Mouse (Mus musculus) bone marrow macrophage, adult 2 months (primary cell): Measurements from ENCODE around the gene Sbk3.

Experiments
- CTCF ChIP-seq: IDR thresholded peaks from 2 replicates; pipeline ENCODE4 v1.5.1; 2012; ENCODE audit warnings: low read depth, mild to moderate bottlenecking, low read length, moderate library complexity
- POLR2A ChIP-seq: IDR thresholded peaks from 2 replicates; pipeline ENCODE4 v1.6.1; 2012; ENCODE audit warnings: mild to moderate bottlenecking, low read depth, low read length, borderline replicate concordance

DNA sequence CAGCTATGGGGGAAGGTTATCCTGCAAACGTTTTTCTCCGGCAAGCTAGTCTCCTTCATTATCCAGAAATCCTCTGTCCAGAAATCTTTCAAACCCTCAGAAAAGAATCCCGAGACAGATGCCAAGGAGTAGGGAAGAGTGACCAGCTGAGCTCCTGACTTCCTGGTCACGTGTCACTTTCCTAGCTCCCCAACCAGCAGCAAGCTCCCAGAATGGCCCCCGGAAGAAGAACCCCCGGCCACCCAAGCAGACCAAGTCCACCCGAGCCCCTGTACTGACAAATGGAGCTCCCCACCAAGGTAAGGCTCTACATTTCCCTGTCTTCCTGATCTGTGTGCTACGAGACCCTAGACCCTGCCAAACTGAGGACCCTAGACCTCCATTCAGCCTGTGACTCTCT is 43.3 kb downstream of the Sbk3 start:
- no peak for TF ChIP-seq CTCF
- no peak for TF ChIP-seq POLR2A
